Mouse (Mus musculus) gastrocnemius, adult 2 months (tissue): ENCODE data around the gene Nde1. TPM values are rescaled to one million over a fixed set of nuclear protein-coding genes. Genes with fewer than 3 reads are reported as not detected.
A peak's percentile ranks its signal among the peaks of the same experiment; 100 is the strongest.

Experiments used
- DNase-seq: peaks from one replicate; pipeline ENCODE4 v3.0.0; 2022
- H3K27ac ChIP-seq: fragments of 200-600 bp; 2 replicates; pipeline ENCODE4 v1.8.1; 2022; ENCODE audit warnings: mild to moderate bottlenecking
- H3K4me3 ChIP-seq: fragments of 200-600 bp; 2 replicates; pipeline ENCODE4 v1.8.1; 2022; ENCODE audit warnings: mild to moderate bottlenecking, moderate library complexity
- CTCF ChIP-seq: fragments of 200-600 bp; IDR thresholded peaks from 2 replicates; pipeline ENCODE4 v1.8.1; 2022; ENCODE audit warnings: antibody characterized with exemption, mild to moderate bottlenecking, moderate library complexity
- intact Hi-C: fragments of 180-260 bp; cut with DNase I; formaldehyde crosslinking; loops from one replicate; pipeline ENCODE4 v1.15.1; 2025
- microRNA-seq: library from miRNA; unstranded; fragments of <30 nt; microRNA quantifications from one replicate; pipeline ENCODE4 v1.2.0, GENCODE M21; 2021
- total RNA-seq, 2 experiments: library from RNA; stranded (reverse); gene quantifications; 2 replicates each; pipeline ENCODE4 v1.2.3; 2021

Gene Nde1
- total RNA-seq, 2 experiments from 2014 or later, result 29.9 to 32.2 TPM

GRCm38 (mm10) chr16:14169706-14170105, 6.6 kb downstream of the Nde1 start:
- intact Hi-C loops, result no loop called here
- no peak for TF ChIP-seq CTCF

GRCm38 (mm10) chr16:14178041-14178440, 15.0 kb downstream of the Nde1 start:
- TF ChIP-seq CTCF, result no peak
- intact Hi-C loops, result no loop called here
- Histone ChIP-seq H3K27ac (peak overlapping the region; percentile 53), H3K4me3 (no peak overlapping the region)
- no peak for DNase-seq

More at GRCm38 (mm10) chr16:14169706-14170105, 6.6 kb downstream of the Nde1 start:
- H3K4me3 ChIP-seq, result no peak overlapping the region
- no peak for DNase-seq
- no peak overlapping the region for H3K27ac ChIP-seq

- intact Hi-C loops, result no loop called here
- no peak for TF ChIP-seq CTCF
- Histone ChIP-seq H3K27ac (no peak overlapping the region), H3K4me3 (no peak overlapping the region)
- DNase-seq, result no peak
Observed at GRCm38 (mm10) chr16:14180163-14180733, 17.2 kb downstream of the Nde1 start.

GRCm38 (mm10) chr16:14182360-14182759, 19.3 kb downstream of the Nde1 start:
- Histone ChIP-seq H3K27ac (no peak overlapping the region), H3K4me3 (no peak overlapping the region)
- intact Hi-C loops, result no loop called here
- TF ChIP-seq CTCF, result no peak
- DNase-seq, result no peak

GRCm38 (mm10) chr16:14183856-14184255, 20.8 kb downstream of the Nde1 start:
- no peak for TF ChIP-seq CTCF
- no peak overlapping the region for H3K4me3 ChIP-seq

GRCm38 (mm10) chr16:14185516-14185915, 22.4 kb downstream of the Nde1 start:
- no peak for TF ChIP-seq CTCF
- Histone ChIP-seq H3K27ac (no peak overlapping the region), H3K4me3 (no peak overlapping the region)
- intact Hi-C loops, result no loop called here
- no peak for DNase-seq

More at GRCm38 (mm10) chr16:14183856-14184255, 20.8 kb downstream of the Nde1 start:
- intact Hi-C loops, result no loop called here
- no peak overlapping the region for H3K27ac ChIP-seq
- no peak for DNase-seq

- Histone ChIP-seq H3K4me3 (no peak overlapping the region; the same call in 1 of the 2 replicates), H3K27ac (peak overlapping the region; percentile 62)
- DNase-seq, result no peak
- intact Hi-C loops, result loop anchor here (10.0 kb wide), 2 partner anchors 50 to 290 kb away; partner anchors contain the start of genes Mpv17l and Pdxdc1
- TF ChIP-seq CTCF, result no peak
Observed at GRCm38 (mm10) chr16:14194164-14194950, 31.3 kb downstream of the Nde1 start.

GRCm38 (mm10) chr16:14195427-14195826, 32.4 kb downstream of the Nde1 start:
- Histone ChIP-seq H3K27ac (peak overlapping the region; percentile 62), H3K4me3 (no peak overlapping the region)
- peak; percentile 61 for DNase-seq
- peak; percentile 84 for TF ChIP-seq CTCF
- intact Hi-C loops, result loop anchor here (10.0 kb wide), 2 partner anchors 51 to 291 kb away; partner anchors contain the start of genes Mpv17l and Pdxdc1

GRCm38 (mm10) chr16:14198798-14199197, 35.7 kb downstream of the Nde1 start:
- no peak for DNase-seq
- Histone ChIP-seq H3K27ac (no peak overlapping the region), H3K4me3 (no peak overlapping the region)
- intact Hi-C loops, result loop anchor here (10.0 kb wide), 2 partner anchors 54 to 294 kb away; partner anchors contain the start of genes Mpv17l and Pdxdc1
- no peak for TF ChIP-seq CTCF

- TF ChIP-seq CTCF, result no peak
- no peak overlapping the region for H3K27ac ChIP-seq
- H3K4me3 ChIP-seq, result no peak overlapping the region
- intact Hi-C loops, result no loop called here
- no peak for DNase-seq
Observed at GRCm38 (mm10) chr16:14215156-14215555, 52.1 kb downstream of the Nde1 start.

GRCm38 (mm10) chr16:14237100-14237723, 74.1 kb downstream of the Nde1 start:
- Histone ChIP-seq H3K27ac (no peak overlapping the region), H3K4me3 (no peak overlapping the region)
- DNase-seq, result peak; percentile 77
- intact Hi-C loops, result loop anchor here (1.0 to 5.0 kb wide), 4 partner anchors 54 to 256 kb away; partner anchors contain the start of gene Myh11
- peak; percentile 99 for TF ChIP-seq CTCF

GRCm38 (mm10) chr16:14242059-14242458, 79.0 kb downstream of the Nde1 start:
- intact Hi-C loops, result no loop called here
- H3K4me3 ChIP-seq, result no peak overlapping the region
- H3K27ac ChIP-seq, result no peak overlapping the region
- DNase-seq, result no peak
- TF ChIP-seq CTCF, result no peak

Small RNAs within 50 kb of the gene (microRNA-seq; reads per million reads assigned to microRNA genes)
- gene Gm27671 (not detected), gene Mir484 (416 reads per million, percentile 65 among the genes with 10 or more reads in this experiment)

Other genes starting within 250 kb of the Nde1 start
- gene 2900011O08Rik, start 176.7 kb upstream of the Nde1 start, total RNA-seq, result not detected
- not detected for gene Ifitm7, start 176.4 kb upstream of the Nde1 start, total RNA-seq
- 10 to 100 TPM; 20.9 to 25.6 TPM for gene Marf1, start 76 bp downstream of the Nde1 start, total RNA-seq
- 10 to 100 TPM; 19.1 to 20.1 TPM for gene Myh11, start 128.1 kb downstream of the Nde1 start, total RNA-seq
- gene Fopnl, start 154.1 kb downstream of the Nde1 start, total RNA-seq, result 10 to 100 TPM; 65.5 to 73.3 TPM
- gene Abcc1, start 198.3 kb downstream of the Nde1 start, total RNA-seq, result 10 to 100 TPM; 21.6 to 25.0 TPM